ENCODE assay signal across 8 mouse cellular contexts in genomic region chr1:135461097-135461730, GRCm38 (mm10). TPM values are rescaled to one million over a fixed set of nuclear protein-coding genes. Genes with fewer than 3 reads are reported as not detected.
DNase-seq lines count a peak whose midpoint lies in the region; ATAC-seq and TF ChIP-seq lines count a peak whose summit lies in the region.

No protein-coding gene starts in this region.

- peak; percentile 47 for DNase-seq in G1E (ENCODE audit: low spot score)
- DNase-seq in brain, embryonic 14.5 days (ENCODE audit: low read depth), result peak; percentile 52
- DNase-seq in forebrain, embryonic 10.5 days (ENCODE audit: extremely low spot score, low spot score), result peak; percentile 67
- DNase-seq in heart, postnatal 25 days (ENCODE audit: low spot score), result peak; percentile 37
- DNase-seq in layer of hippocampus, adult 18-20 months (ENCODE audit: low spot score in 2 of 2), result peak; percentile 38 to 82
- peak; percentile 62 for DNase-seq in lung, postnatal 0 days (ENCODE audit: low spot score)
- peak; percentile 59 for DNase-seq in retina, postnatal 7 days (ENCODE audit: low read depth, low spot score)
- DNase-seq in yolk sac, embryonic 10.5 days (ENCODE audit: low spot score), result peak; percentile 35

- TF ChIP-seq CTCF in G1E (IDR thresholded peaks at IDR 0.05; ENCODE audit: low read depth, low read length), result peak; percentile 57; the same call in 1 of the 2 replicates
- TF ChIP-seq CTCF in brain, embryonic 14.5 days (IDR thresholded peaks at IDR 0.05; ENCODE audit: borderline replicate concordance, extremely low read depth, insufficient read depth, insufficient read length), result peak; percentile 76
- peak; percentile 85 for TF ChIP-seq CTCF in lung, postnatal 0 days (IDR thresholded peaks at IDR 0.05)

- TF ChIP-seq EP300 in lung, postnatal 0 days (IDR thresholded peaks at IDR 0.05), result no peak

- no peaks in the 10 kb centered on the region for H3K9me3 ChIP-seq in G1E (replicated peaks)
- H3K9me3 ChIP-seq in forebrain, embryonic 10.5 days, result no peaks in the 10 kb centered on the region
- no peaks in the 10 kb centered on the region for H3K9me3 ChIP-seq in lung, postnatal 0 days (ENCODE audit: low read length)

- no peak overlapping the region for H3K9ac ChIP-seq in lung, postnatal 0 days (replicated peaks; ENCODE audit: low read depth)

- no peak for ATAC-seq in G1E (ENCODE audit: extremely low read depth, insufficient number of reproducible peaks, low FRiP score, poor library complexity, severe bottlenecking)
- peak; percentile 64 for ATAC-seq in lung, postnatal 0 days

- H3K27ac ChIP-seq in forebrain, embryonic 10.5 days, result no peak overlapping the region
- H3K27ac ChIP-seq in lung, postnatal 0 days (ENCODE audit: low read length), result no peak overlapping the region

- H3K36me3 ChIP-seq in G1E (replicated peaks), result no peaks in the 10 kb centered on the region
- H3K36me3 ChIP-seq in forebrain, embryonic 10.5 days (replicated peaks), result peaks cover 97% of the 10 kb centered on the region
- H3K36me3 ChIP-seq in lung, postnatal 0 days (ENCODE audit: insufficient read depth, low read length), result no peaks in the 10 kb centered on the region

- WGBS in forebrain, embryonic 10.5 days, result 83% methylated on average over 3 of the region's 3 CpGs
- WGBS in lung, postnatal 0 days, result 90% methylated on average over 3 of the region's 3 CpGs

- H3K4me3 ChIP-seq in G1E (ENCODE audit: low read depth, low read length), result no peak overlapping the region
- no peak overlapping the region for H3K4me3 ChIP-seq in forebrain, embryonic 10.5 days
- no peak overlapping the region for H3K4me3 ChIP-seq in lung, postnatal 0 days (ENCODE audit: low read depth, low read length)

- H3K27me3 ChIP-seq in G1E (ENCODE audit: insufficient read depth, low read length), result peaks cover 7% of the 10 kb centered on the region
- no peaks in the 10 kb centered on the region for H3K27me3 ChIP-seq in forebrain, embryonic 10.5 days (ENCODE audit: poor library complexity, severe bottlenecking)
- no peaks in the 10 kb centered on the region for H3K27me3 ChIP-seq in lung, postnatal 0 days (replicated peaks; ENCODE audit: insufficient read depth, low read length)

- intact Hi-C loops in heart, postnatal 25 days (cut with DNase I), result loop anchor here (1.0 to 2.0 kb wide), 3 partner anchors 79 to 238 kb away; no protein-coding TSS in a partner anchor

- H3K4me2 ChIP-seq in lung, postnatal 0 days (replicated peaks; ENCODE audit: low read depth, low read length), result no peak overlapping the region

- H3K4me1 ChIP-seq in G1E (ENCODE audit: insufficient read depth, low read depth, low read length), result no peaks in the 10 kb centered on the region
- H3K4me1 ChIP-seq in forebrain, embryonic 10.5 days, result no peaks in the 10 kb centered on the region
- peaks cover 4% of the 10 kb centered on the region; the same call in 1 of the 2 replicates for H3K4me1 ChIP-seq in lung, postnatal 0 days (ENCODE audit: insufficient read depth, low read depth, low read length)

- no peak for TF ChIP-seq POLR2A in brain, embryonic 14.5 days (IDR thresholded peaks at IDR 0.05; ENCODE audit: borderline replicate concordance, extremely low read depth, insufficient read depth, insufficient read length, poor library complexity, severe bottlenecking)

RNA-seq across cellular contexts. Expression of gene Ipo9, which starts 30.9 kb away (rescaled TPM):
- 106 and 109 TPM in 2 replicates for total RNA-seq in G1E (2014; fragmentation: Nextera tagmentation)
- total RNA-seq in G1E (2017), result 52.7 and 63.8 TPM in 2 replicates
- 14.4 and 18.4 TPM in 2 replicates for polyA plus RNA-seq in G1E (2012)
- polyA plus RNA-seq in brain, embryonic 14.5 days (2012; rRNA removed), result 185 and 217 TPM in 2 replicates
- 193 and 203 TPM in 2 replicates for polyA plus RNA-seq in forebrain, embryonic 10.5 days (2016; fragmentation: Nextera tagmentation; extraction: Ambion mirVana)
- 10 to 100 TPM; 32.2 to 36.0 TPM for total RNA-seq in heart, postnatal 25 days (2021)
- 100 to 1,000 TPM; 142 to 153 TPM for total RNA-seq in layer of hippocampus, adult 18-20 months (2021)
- polyA plus RNA-seq in lung, postnatal 0 days (2015; fragmentation: Nextera tagmentation; extraction: Ambion mirVana), result 26.1 and 30.7 TPM in 2 replicates
